Mouse (Mus musculus) erythroblast, embryonic 14.5 days (primary cell): ENCODE measurements around the gene Ryr1.

Source experiments
- GATA1 ChIP-seq: IDR thresholded peaks from 2 replicates; pipeline ENCODE4 v1.6.1; 2012; ENCODE audit warnings: low read length, inconsistent platforms, mixed read lengths
- TAL1 ChIP-seq: IDR thresholded peaks from 3 replicates; pipeline ENCODE4 v1.6.1; 2012; ENCODE audit warnings: low read length, inconsistent platforms, mixed read lengths

- TF ChIP-seq TAL1 (no peak), GATA1 (no peak)
Measured at GRCm38 (mm10) chr7:28991616-28992015, 133.4 kb downstream of the Ryr1 start.
